Mouse (Mus musculus) megakaryocyte, embryonic 14.5 days (primary cell): ENCODE data around the gene Gm17677.

Experiments
- FLI1 ChIP-seq: IDR thresholded peaks from 2 replicates; pipeline ENCODE4 v1.6.1; 2012; ENCODE audit warnings: low read length, inconsistent platforms, mixed read lengths
- GATA1 ChIP-seq: IDR thresholded peaks from 3 replicates; pipeline ENCODE4 v1.6.1; 2012; ENCODE audit warnings: mixed read lengths, low read length, inconsistent platforms, borderline replicate concordance

GRCm38 (mm10) chr9:35691924-35692323, 48.9 kb upstream of the Gm17677 start:
- no peak for TF ChIP-seq GATA1
- no peak for TF ChIP-seq FLI1
